Mouse (Mus musculus): Measurements from ENCODE around the gene Pde8a.

DNA sequence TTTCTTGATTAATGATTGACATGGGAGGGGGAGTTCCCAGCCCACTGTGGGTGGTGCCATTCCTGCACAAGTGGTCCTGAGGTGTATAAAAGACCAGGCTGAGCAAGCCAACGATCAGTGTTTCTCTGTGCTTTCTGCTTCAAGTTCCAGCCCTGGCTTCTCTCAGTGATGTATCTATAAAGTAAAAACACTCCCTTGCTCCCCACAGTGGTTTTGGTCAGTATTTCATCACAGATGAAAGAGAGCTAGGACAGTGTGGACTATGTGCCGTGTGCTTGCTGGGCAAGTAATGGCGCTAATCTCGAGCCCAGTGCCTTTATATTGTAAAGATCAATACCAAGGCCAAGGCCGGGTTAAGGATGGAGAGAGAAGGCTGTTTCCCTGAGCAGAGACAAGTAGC is 108.4 kb downstream of the Pde8a start:
- peak; percentile 27; the same call in 1 of the 2 replicates for TF ChIP-seq CTCF (IDR thresholded peaks at IDR 0.05; ENCODE audit: extremely low read depth, insufficient read depth, low read length)
- TF ChIP-seq POLR2A (IDR thresholded peaks at IDR 0.05; ENCODE audit: extremely low read depth, insufficient read depth, low read length) = no peak
